Mouse (Mus musculus) cerebellum, adult 11 months (tissue): ENCODE results near the gene Klhl40.

Experiments used
- DNase-seq: peaks from one replicate; pipeline ENCODE4 v3.0.0; 2022

The Klhl40 gene

GRCm38 (mm10) chr9:121777484-121778065, at the start of gene Klhl40:
TSS of gene Klhl40 (plus strand) at chr9:121777607.
- no peak for DNase-seq

DNA sequence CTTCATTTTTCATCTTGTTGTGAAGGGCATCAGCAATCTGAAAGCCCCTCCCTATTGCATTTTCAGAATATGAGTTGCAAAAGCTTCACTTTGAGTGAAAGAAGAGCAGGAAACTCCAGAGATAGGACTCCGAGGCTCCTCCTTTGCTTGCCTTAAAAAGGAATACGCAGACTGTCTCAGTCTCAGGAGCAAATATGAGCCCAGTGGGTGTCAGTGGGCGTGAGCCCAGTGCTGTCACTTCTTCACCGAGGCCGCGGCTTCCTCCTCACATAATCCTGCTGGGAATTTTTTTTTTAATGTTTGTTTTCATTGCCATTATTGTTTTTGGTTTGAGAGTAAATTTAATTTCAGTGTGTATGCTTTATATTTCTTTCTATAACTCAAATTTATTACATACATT, 36.9 kb upstream of the Klhl40 start:
- DNase-seq: no peak

GRCm38 (mm10) chr9:121741168-121741567, 36.2 kb upstream of the Klhl40 start:
- DNase-seq: no peak

GRCm38 (mm10) chr9:121744051-121744450, 33.4 kb upstream of the Klhl40 start:
- no peak for DNase-seq

- DNase-seq: no peak
These were observed 24.6 kb upstream of the Klhl40 start for GRCm38 (mm10) chr9:121752774-121753173.

GRCm38 (mm10) chr9:121754624-121755023, 22.8 kb upstream of the Klhl40 start:
- DNase-seq: no peak

DNA sequence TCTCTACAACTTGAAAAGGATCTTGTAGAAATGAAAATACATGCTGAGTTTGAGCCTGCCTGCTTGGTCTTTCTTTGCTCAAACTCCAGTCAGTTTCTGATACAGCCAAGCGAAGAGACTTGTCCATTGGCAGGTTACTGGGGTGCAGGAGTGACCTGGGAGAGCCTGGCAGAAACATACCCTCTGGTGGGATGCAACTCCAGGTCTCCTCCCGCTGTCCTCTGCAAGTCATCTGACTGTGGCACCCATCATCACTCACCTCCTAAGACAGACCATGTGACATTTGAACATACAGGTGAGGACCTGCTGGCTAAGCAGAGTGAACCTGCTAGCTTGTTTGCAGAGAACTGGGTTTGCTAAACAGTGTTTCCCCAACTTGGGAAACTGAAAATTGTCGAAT, 20.6 kb upstream of the Klhl40 start:
- no peak for DNase-seq

GRCm38 (mm10) chr9:121757432-121757831, 20.0 kb upstream of the Klhl40 start:
- no peak for DNase-seq

DNA sequence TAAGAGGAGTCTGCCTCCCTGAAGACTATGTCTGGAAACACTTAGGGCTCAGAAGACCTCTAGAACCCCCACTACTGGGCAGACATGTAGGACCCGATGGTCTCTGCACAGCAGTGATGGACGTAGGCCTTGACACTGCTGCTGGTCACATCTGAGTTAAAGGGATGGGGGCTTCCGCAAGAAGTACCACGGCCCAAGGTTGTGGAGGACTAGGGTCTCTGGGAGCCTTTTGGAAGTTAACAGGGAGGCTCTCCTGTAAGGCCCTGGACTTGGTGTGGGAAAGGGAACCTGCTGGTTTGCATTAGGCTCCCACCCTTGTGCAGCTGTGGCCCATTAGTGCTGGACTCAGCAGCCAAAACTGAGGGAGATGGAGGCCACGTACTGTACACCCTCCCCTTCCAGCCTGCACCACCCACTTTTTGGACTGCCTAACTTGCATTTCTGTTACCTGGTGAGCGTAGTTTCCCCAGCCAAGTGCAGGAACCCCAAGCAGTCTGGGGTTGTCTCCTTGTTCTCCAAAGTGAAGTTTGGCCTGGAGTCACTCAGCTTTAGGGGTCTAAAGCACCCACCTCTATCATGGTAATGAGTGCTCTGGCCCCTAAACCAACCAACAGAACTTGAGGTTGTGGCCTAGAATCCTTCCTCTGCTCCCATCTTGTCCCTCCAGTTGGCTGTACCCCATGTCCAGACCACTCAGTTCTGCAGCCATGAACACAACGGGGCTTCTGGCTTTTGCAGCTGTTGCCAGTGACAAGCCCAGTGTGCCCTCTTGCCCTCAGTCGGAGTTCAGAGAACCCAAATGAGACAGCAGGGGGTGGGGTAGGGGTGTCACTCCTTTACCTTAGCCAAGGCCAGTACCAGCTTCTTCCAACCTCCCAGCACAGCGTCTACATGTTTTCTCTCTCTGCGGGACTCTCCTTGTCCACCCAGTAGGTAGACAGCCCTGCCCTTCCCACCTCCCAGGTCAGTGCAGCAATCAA, 19.3 kb upstream of the Klhl40 start:
- no peak for DNase-seq

- DNase-seq: peak; percentile 58
These were observed 18.0 kb upstream of the Klhl40 start, which contains the start of gene Zfp651 for GRCm38 (mm10) chr9:121759091-121760081. TSS of gene Zfp651 (plus strand) at chr9:121759330.

DNA sequence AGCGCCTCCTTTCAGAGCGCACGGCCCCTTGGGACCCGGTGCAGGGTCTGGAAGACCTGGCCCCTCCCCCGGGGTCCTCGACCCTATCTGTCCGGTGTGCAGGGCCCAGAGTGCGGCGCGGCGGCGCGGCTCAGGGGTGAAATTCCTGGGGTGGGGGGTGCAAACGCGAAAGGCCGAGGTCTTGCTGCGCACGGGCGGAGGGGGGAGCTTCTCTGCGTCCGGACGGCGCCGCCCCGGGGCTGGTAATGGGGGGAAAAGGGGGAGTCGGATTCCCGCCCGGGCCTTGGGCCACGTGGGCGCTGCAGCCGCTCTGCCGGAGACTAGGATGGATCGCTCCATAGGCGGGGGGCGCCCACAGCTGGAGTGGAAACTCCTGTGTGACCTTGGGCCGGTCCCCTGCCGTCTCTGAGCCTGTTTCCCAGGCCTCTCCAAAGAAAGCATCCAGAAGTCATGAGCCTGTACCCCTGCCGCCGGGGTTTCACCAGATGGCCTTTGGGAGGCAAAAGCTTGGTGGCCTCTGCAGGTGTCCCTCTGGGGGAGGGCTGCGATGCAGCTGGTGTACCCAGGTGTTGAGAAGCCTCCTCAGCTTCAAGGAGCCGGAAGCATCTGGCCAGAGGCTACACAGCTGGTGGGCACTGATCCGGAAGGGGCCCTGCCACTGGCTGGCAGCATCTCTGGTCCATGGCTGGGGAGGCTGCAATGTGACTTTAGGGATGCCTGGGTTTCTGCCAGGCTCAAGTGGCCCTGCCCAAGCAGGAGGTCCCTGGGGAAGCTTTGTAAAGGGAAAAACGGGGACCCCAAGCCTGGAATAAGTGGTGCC, 16.9 kb upstream of the Klhl40 start:
- peak; percentile 48 for DNase-seq

- no peak for DNase-seq
These were observed 16.2 kb upstream of the Klhl40 start for GRCm38 (mm10) chr9:121761091-121761665.

GRCm38 (mm10) chr9:121761787-121762186, 15.6 kb upstream of the Klhl40 start:
- no peak for DNase-seq

GRCm38 (mm10) chr9:121762248-121762647, 15.2 kb upstream of the Klhl40 start:
- no peak for DNase-seq

DNA sequence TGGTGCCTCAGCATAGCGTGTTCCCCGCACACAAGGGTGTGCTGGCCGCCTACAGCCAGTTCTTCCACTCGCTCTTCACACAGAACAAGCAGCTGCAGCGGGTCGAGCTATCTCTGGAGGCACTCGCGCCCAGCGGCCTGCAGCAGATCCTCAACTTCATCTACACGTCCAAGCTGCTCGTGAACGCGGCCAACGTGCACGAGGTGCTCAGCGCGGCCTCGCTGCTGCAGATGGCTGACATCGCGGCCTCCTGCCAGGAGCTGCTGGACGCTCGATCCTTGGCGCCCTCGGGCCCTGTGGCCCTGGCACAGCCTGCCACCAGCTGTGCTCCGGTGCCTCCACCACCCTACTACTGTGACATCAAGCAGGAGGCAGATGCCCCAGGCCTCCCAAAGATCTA, 14.6 kb upstream of the Klhl40 start:
- DNase-seq: no peak

GRCm38 (mm10) chr9:121763716-121764115, 13.7 kb upstream of the Klhl40 start:
- no peak for DNase-seq

DNA sequence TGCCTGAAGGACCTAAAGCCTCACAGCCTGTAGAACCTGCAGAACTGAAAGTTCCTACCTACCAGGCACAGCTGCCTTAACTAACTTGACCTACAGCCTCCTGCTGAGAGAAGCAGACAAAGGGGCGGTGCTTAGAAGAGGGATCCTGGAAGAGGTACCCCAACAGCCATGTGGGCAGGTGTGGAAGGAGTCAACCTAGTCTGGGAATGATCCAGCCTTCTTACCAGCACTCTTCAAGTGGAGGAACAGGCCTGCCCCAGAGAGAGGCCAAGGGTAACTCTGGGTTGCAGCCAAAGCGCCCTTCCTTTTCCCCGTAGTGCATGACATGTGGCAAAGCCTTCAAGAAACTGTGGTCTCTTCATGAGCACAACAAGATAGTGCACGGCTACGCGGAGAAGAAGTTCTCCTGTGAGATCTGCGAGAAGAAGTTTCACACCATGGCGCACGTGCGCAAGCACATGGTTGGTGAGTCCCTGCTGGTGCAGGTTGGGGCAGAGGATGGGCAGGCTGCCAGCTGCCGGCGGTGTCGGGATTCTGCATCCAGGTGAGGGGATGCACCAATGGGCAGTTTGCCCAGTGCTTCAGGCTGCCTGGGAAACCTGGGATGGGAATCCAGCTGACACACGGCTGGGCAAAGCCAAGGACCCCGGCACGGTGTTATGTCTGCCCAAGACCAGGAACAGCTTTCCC, 12.1 kb upstream of the Klhl40 start:
- peak; percentile 38 for DNase-seq

GRCm38 (mm10) chr9:121772412-121772811, 5.0 kb upstream of the Klhl40 start:
- DNase-seq: no peak

DNA sequence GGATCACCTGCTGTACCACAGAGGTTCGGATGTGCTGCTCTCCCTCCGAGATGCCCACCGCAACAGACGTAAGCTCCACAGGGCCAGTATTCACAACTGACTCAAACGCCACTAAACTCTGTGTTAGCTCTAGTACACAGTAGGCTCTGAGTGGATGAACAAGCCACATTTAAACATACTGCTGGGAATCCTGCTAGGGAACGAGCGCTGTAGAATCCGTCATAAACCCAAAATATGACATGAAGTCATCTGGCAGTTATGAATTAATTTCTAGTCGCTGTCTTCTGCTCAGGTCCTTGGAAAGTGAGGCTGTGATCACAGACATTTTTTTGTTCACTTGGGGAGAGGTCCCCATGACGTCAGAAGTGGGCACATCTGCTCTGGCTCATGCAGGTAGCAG, 1.5 kb upstream of the Klhl40 start:
- no peak for DNase-seq

GRCm38 (mm10) chr9:121776511-121776910, 896 bp upstream of the Klhl40 start:
- no peak for DNase-seq

GRCm38 (mm10) chr9:121778066-121778624, 738 bp downstream of the Klhl40 start:
- DNase-seq: no peak
